Mouse (Mus musculus): ENCODE results near the gene Rnf114.

- TF ChIP-seq CTCF (IDR thresholded peaks at IDR 0.05; ENCODE audit: low read depth) (no peak), EP300 (IDR thresholded peaks at IDR 0.05; ENCODE audit: low read depth) (no peak)
Observed at GRCm38 (mm10) chr2:167484932-167485331, 7.5 kb upstream of the Rnf114 start.
